Mouse (Mus musculus) bone marrow macrophage, adult 2 months (primary cell): ENCODE data around the gene Grb10. TPM values are rescaled to one million over a fixed set of nuclear protein-coding genes. Genes with fewer than 3 reads are reported as not detected.

Experiments
- H3K27ac ChIP-seq: 2 replicates; pipeline ENCODE4 v1.5.1; 2012; ENCODE audit warnings: low read depth, low read length; ENCODE audit not compliant: insufficient read depth
- H3K4me1 ChIP-seq: 2 replicates; pipeline ENCODE4 v1.6.1; 2012; ENCODE audit warnings: low read length; ENCODE audit not compliant: control insufficient read depth, insufficient read depth
- H3K4me3 ChIP-seq: 2 replicates; pipeline ENCODE4 v1.5.1; 2012; ENCODE audit warnings: mild to moderate bottlenecking, low read length, moderate library complexity; ENCODE audit not compliant: insufficient read depth
- CTCF ChIP-seq: IDR thresholded peaks from 2 replicates; pipeline ENCODE4 v1.5.1; 2012; ENCODE audit warnings: low read depth, mild to moderate bottlenecking, low read length, moderate library complexity
- POLR2A ChIP-seq: IDR thresholded peaks from 2 replicates; pipeline ENCODE4 v1.6.1; 2012; ENCODE audit warnings: mild to moderate bottlenecking, low read depth, low read length, borderline replicate concordance
- polyA plus RNA-seq: library from polyadenylated mRNA; stranded (reverse); fragments of >200 nt; gene quantifications from 2 replicates; pipeline ENCODE4 v1.2.4, GENCODE M21; 2012; ENCODE audit not compliant: missing spikeins, insufficient read depth, insufficient read length

Gene Grb10
- polyA plus RNA-seq, 1 experiment = 0.74 TPM

- 0 out of 2 replicates have a peak, but pooled peaks cover 1% of the 10 kb centered on the region for H3K4me1 ChIP-seq
- no peak for TF ChIP-seq POLR2A
- no peak for TF ChIP-seq CTCF
- no peak overlapping the region for H3K4me3 ChIP-seq
- no peak overlapping the region for H3K27ac ChIP-seq
These were observed 65.9 kb downstream of the Grb10 start for GRCm38 (mm10) chr11:11972401-11973110.

GRCm38 (mm10) chr11:11970246-11970645 lies 68.2 kb downstream of the Grb10 start:
- Histone ChIP-seq H3K4me3 (no peak overlapping the region), H3K27ac (no peak overlapping the region), H3K4me1 (0 out of 2 replicates have a peak, but pooled peaks cover 2% of the 10 kb centered on the region)
- no peak for TF ChIP-seq POLR2A
- no peak for TF ChIP-seq CTCF

GRCm38 (mm10) chr11:11968830-11969229 lies 69.7 kb downstream of the Grb10 start:
- Histone ChIP-seq H3K4me1 (peaks cover 8% of the 10 kb centered on the region), H3K4me3 (no peak overlapping the region), H3K27ac (no peak overlapping the region)
- TF ChIP-seq POLR2A = no peak
- no peak for TF ChIP-seq CTCF

GRCm38 (mm10) chr11:11967519-11967918 lies 71.0 kb downstream of the Grb10 start:
- no peak for TF ChIP-seq CTCF
- no peak for TF ChIP-seq POLR2A
- H3K4me1 ChIP-seq = peaks cover 8% of the 10 kb centered on the region
- no peak overlapping the region for H3K27ac ChIP-seq
- no peak overlapping the region for H3K4me3 ChIP-seq

GRCm38 (mm10) chr11:11966220-11966619 lies 72.3 kb downstream of the Grb10 start:
- Histone ChIP-seq H3K4me1 (peaks cover 8% of the 10 kb centered on the region), H3K27ac (no peak overlapping the region), H3K4me3 (no peak overlapping the region)
- TF ChIP-seq POLR2A (no peak), CTCF (no peak)

GRCm38 (mm10) chr11:11965501-11966125 lies 72.9 kb downstream of the Grb10 start:
- TF ChIP-seq POLR2A (no peak), CTCF (no peak)
- Histone ChIP-seq H3K4me1 (peaks cover 8% of the 10 kb centered on the region), H3K27ac (no peak overlapping the region), H3K4me3 (no peak overlapping the region)

- Histone ChIP-seq H3K27ac (no peak overlapping the region), H3K4me3 (no peak overlapping the region), H3K4me1 (peaks cover 8% of the 10 kb centered on the region)
- TF ChIP-seq CTCF = no peak
- no peak for TF ChIP-seq POLR2A
These were observed 73.8 kb downstream of the Grb10 start for GRCm38 (mm10) chr11:11964729-11965128.

GRCm38 (mm10) chr11:11963587-11963986 lies 74.9 kb downstream of the Grb10 start:
- Histone ChIP-seq H3K27ac (no peak overlapping the region), H3K4me1 (peaks cover 8% of the 10 kb centered on the region), H3K4me3 (no peak overlapping the region)
- no peak for TF ChIP-seq POLR2A
- no peak for TF ChIP-seq CTCF

- H3K4me1 ChIP-seq = peaks cover 8% of the 10 kb centered on the region
- no peak for TF ChIP-seq POLR2A
- TF ChIP-seq CTCF = no peak
These were observed 75.4 kb downstream of the Grb10 start for GRCm38 (mm10) chr11:11963065-11963464.

GRCm38 (mm10) chr11:11962629-11962954 lies 75.9 kb downstream of the Grb10 start:
- no peak overlapping the region for H3K27ac ChIP-seq
- no peak overlapping the region for H3K4me3 ChIP-seq
- no peak for TF ChIP-seq POLR2A
- no peak for TF ChIP-seq CTCF
- peaks cover 7% of the 10 kb centered on the region for H3K4me1 ChIP-seq

More at GRCm38 (mm10) chr11:11963065-11963464, 75.4 kb downstream of the Grb10 start:
- Histone ChIP-seq H3K27ac (no peak overlapping the region), H3K4me3 (no peak overlapping the region)
